In genomic region chr13:92483348-92483747, GRCm38 (mm10) we compare ENCODE assay signal across 8 mouse cellular contexts. TPM values are rescaled to one million over a fixed set of nuclear protein-coding genes. Genes with fewer than 3 reads are reported as not detected.
A peak's percentile ranks its signal among the peaks of the same experiment; 100 is the strongest.
DNase-seq lines count a peak whose midpoint lies in the region; ATAC-seq and TF ChIP-seq lines count a peak whose summit lies in the region.

No protein-coding gene starts in this region.

- H3K9me3 ChIP-seq in forebrain, embryonic 15.5 days: no peaks in the 10 kb centered on the region
- H3K9me3 ChIP-seq in hindbrain, embryonic 10.5 days: no peaks in the 10 kb centered on the region

- in situ Hi-C loops in Patski (cut with MboI; ENCODE audit: low pct_unique_long_range_greater_than_20kb): loop anchor here (5.0 kb wide), 2 partner anchors 121 to 571 kb away; no protein-coding TSS in a partner anchor

- 3% methylated on average over 3 of the region's 3 CpGs for WGBS in forebrain, embryonic 15.5 days
- 8% methylated on average over 3 of the region's 3 CpGs for WGBS in hindbrain, embryonic 10.5 days

- peak overlapping the region; percentile 82 for H3K4me2 ChIP-seq in forebrain, embryonic 15.5 days (replicated peaks)

- TF ChIP-seq CTCF in Patski (IDR thresholded peaks at IDR 0.05): peak; percentile 87

- peaks cover 7% of the 10 kb centered on the region; the same call in 1 of the 2 replicates for H3K36me3 ChIP-seq in forebrain, embryonic 15.5 days
- 0 out of 2 replicates have a peak, but pooled peaks cover 4% of the 10 kb centered on the region for H3K36me3 ChIP-seq in hindbrain, embryonic 10.5 days

- DNase-seq in Patski (ENCODE audit: low read depth, low spot score): no peak
- peak; percentile 53 for DNase-seq in c-Kit-positive CD71-positive TER-119-positive erythroid progenitor cells, embryonic 14.5 days (ENCODE audit: low spot score)
- peak; percentile 60 for DNase-seq in hindbrain, embryonic 10.5 days (ENCODE audit: low spot score)
- peak; percentile 47 to 63 for DNase-seq in layer of hippocampus, postnatal 10 days (ENCODE audit: low spot score in 2 of 2)
- peak; percentile 43 for DNase-seq in lung, postnatal 25 days (ENCODE audit: low spot score)
- peak; percentile 29 for DNase-seq in retina, postnatal 7 days (ENCODE audit: low read depth, low spot score)
- peak; percentile 38 for DNase-seq in yolk sac, embryonic 10.5 days (ENCODE audit: low spot score)

- H3K9ac ChIP-seq in forebrain, embryonic 15.5 days (replicated peaks): peak overlapping the region; percentile 51

- H3K4me1 ChIP-seq in forebrain, embryonic 15.5 days: peaks cover 3% of the 10 kb centered on the region; the same call in 1 of the 2 replicates
- H3K4me1 ChIP-seq in hindbrain, embryonic 10.5 days (replicated peaks): peaks cover 5% of the 10 kb centered on the region; the same call in 1 of the 2 replicates

- POLR2A ChIA-PET in Patski (lab: Charles Lee): no interaction called here

- peak; percentile 67 for ATAC-seq in Patski
- ATAC-seq in forebrain, embryonic 15.5 days (replicated peaks): peak; percentile 53

- peak overlapping the region; percentile 81 for H3K27ac ChIP-seq in forebrain, embryonic 15.5 days (replicated peaks)
- H3K27ac ChIP-seq in hindbrain, embryonic 10.5 days: peak overlapping the region; percentile 82

- peak overlapping the region; percentile 51 for H3K4me3 ChIP-seq in forebrain, embryonic 15.5 days
- peak overlapping the region; percentile 54 for H3K4me3 ChIP-seq in hindbrain, embryonic 10.5 days

- CTCF ChIA-PET in Patski (lab: Charles Lee): no interaction called here

- H3K27me3 ChIP-seq in Patski: no peaks in the 10 kb centered on the region
- no peaks in the 10 kb centered on the region for H3K27me3 ChIP-seq in forebrain, embryonic 15.5 days
- H3K27me3 ChIP-seq in hindbrain, embryonic 10.5 days (ENCODE audit: insufficient read depth, poor library complexity, severe bottlenecking): no peaks in the 10 kb centered on the region

RNA-seq across cellular contexts. Expression of gene Fam151b, which starts 0.5 kb away (rescaled TPM):
- 5.5 TPM for polyA plus RNA-seq in Patski (2021)
- polyA plus RNA-seq in forebrain, embryonic 15.5 days (2015; fragmentation: Nextera tagmentation; extraction: Ambion mirVana): 0.32 and 0.48 TPM in 2 replicates
- 0.13 TPM in 1 of 2 replicates, not detected in the other for polyA plus RNA-seq in hindbrain, embryonic 10.5 days (2016; fragmentation: Nextera tagmentation; extraction: Ambion mirVana)
- total RNA-seq in layer of hippocampus, postnatal 10 days (2021): 10 to 100 TPM in 1 of 2 experiments, 1 to 10 TPM in 1; 8.6 to 10.1 TPM

RNA-seq across cellular contexts. Expression of gene Zfyve16, which starts 47.3 kb away (rescaled TPM):
- polyA plus RNA-seq in Patski (2021): 24.9 TPM
- 10.9 and 11.5 TPM in 2 replicates for polyA plus RNA-seq in forebrain, embryonic 15.5 days (2015; fragmentation: Nextera tagmentation; extraction: Ambion mirVana)
- 6.9 and 9.5 TPM in 2 replicates for polyA plus RNA-seq in hindbrain, embryonic 10.5 days (2016; fragmentation: Nextera tagmentation; extraction: Ambion mirVana)
- 10 to 100 TPM; 24.9 to 29.5 TPM for total RNA-seq in layer of hippocampus, postnatal 10 days (2021)

RNA-seq across cellular contexts. Expression of gene Ankrd34b, which starts 57.7 kb away (rescaled TPM):
- 0.01 TPM for polyA plus RNA-seq in Patski (2021)
- polyA plus RNA-seq in forebrain, embryonic 15.5 days (2015; fragmentation: Nextera tagmentation; extraction: Ambion mirVana): 0.46 and 0.61 TPM in 2 replicates
- polyA plus RNA-seq in hindbrain, embryonic 10.5 days (2016; fragmentation: Nextera tagmentation; extraction: Ambion mirVana): 0.09 TPM in 2 replicates
- total RNA-seq in layer of hippocampus, postnatal 10 days (2021): 10 to 100 TPM; 11.2 to 13.3 TPM
